Mouse (Mus musculus) heart, embryonic 11.5 days (tissue): ENCODE measurements around the gene Npepl1. TPM values are rescaled to one million over a fixed set of nuclear protein-coding genes. Genes with fewer than 3 reads are reported as not detected.

ENCODE experiments used
- ATAC-seq: fragments of 200-750 bp; cut with Nextera tagmentation; replicated peaks from 2 replicates; pipeline ENCODE4 v1.8.0; 2017; ENCODE audit warnings: moderate library complexity; ENCODE audit not compliant: insufficient number of reproducible peaks, low FRiP score, low TSS enrichment
- H3K27ac ChIP-seq: fragments of 300-500 bp; sonication (generic); 2 replicates; pipeline ENCODE4 v1.5.1; 2014; ENCODE audit warnings: mild to moderate bottlenecking, low read depth, low read length
- H3K27me3 ChIP-seq: fragments of 300-500 bp; sonication (generic); 2 replicates; pipeline ENCODE4 v1.6.1; 2014; ENCODE audit warnings: mild to moderate bottlenecking, low read length, mixed read lengths; ENCODE audit not compliant: control insufficient read depth, insufficient read depth
- H3K36me3 ChIP-seq: fragments of 300-500 bp; sonication (generic); 2 replicates; pipeline ENCODE4 v1.6.1; 2014; ENCODE audit warnings: mild to moderate bottlenecking, low read length, moderate library complexity, mixed read lengths; ENCODE audit not compliant: control insufficient read depth, insufficient read depth
- H3K4me1 ChIP-seq: fragments of 300-500 bp; sonication (generic); 2 replicates; pipeline ENCODE4 v1.6.1; 2014; ENCODE audit warnings: low read length; ENCODE audit not compliant: control insufficient read depth, insufficient read depth
- H3K4me2 ChIP-seq: fragments of 300-500 bp; sonication (generic); 2 replicates; pipeline ENCODE4 v1.6.1; 2014; ENCODE audit warnings: mild to moderate bottlenecking, moderate library complexity
- H3K4me3 ChIP-seq: fragments of 300-500 bp; sonication (generic); 2 replicates; pipeline ENCODE4 v1.5.1; 2014; ENCODE audit warnings: low read depth, low read length
- H3K9ac ChIP-seq: fragments of 300-500 bp; sonication (generic); 2 replicates; pipeline ENCODE4 v1.6.1; 2014; ENCODE audit warnings: mild to moderate bottlenecking, low read depth, low read length, moderate library complexity
- H3K9me3 ChIP-seq: fragments of 300-500 bp; sonication (generic); replicated peaks from 2 replicates; pipeline ENCODE4 v1.6.1; 2016; ENCODE audit warnings: low read length; ENCODE audit not compliant: control insufficient read depth
- WGBS: fragments of 180-500 bp; shearing (Covaris S2); extraction: QIAGEN DNeasy Blood & Tissue Kit; methylation state at CpG from one replicate; pipeline ENCODE4 v1.1.7; 2014; ENCODE audit not compliant: insufficient replicate concordance; 5-methylcytosine and 5-hydroxymethylcytosine counted together
- polyA plus RNA-seq: library from polyadenylated mRNA; unstranded; fragments of >200 nt; fragmentation: Nextera tagmentation; extraction: Ambion mirVana; gene quantifications from 2 replicates; pipeline ENCODE4 v1.2.1, GENCODE M21; 2014

Npepl1 gene
- polyA plus RNA-seq, result 38.2 and 38.7 TPM in 2 replicates

DNA sequence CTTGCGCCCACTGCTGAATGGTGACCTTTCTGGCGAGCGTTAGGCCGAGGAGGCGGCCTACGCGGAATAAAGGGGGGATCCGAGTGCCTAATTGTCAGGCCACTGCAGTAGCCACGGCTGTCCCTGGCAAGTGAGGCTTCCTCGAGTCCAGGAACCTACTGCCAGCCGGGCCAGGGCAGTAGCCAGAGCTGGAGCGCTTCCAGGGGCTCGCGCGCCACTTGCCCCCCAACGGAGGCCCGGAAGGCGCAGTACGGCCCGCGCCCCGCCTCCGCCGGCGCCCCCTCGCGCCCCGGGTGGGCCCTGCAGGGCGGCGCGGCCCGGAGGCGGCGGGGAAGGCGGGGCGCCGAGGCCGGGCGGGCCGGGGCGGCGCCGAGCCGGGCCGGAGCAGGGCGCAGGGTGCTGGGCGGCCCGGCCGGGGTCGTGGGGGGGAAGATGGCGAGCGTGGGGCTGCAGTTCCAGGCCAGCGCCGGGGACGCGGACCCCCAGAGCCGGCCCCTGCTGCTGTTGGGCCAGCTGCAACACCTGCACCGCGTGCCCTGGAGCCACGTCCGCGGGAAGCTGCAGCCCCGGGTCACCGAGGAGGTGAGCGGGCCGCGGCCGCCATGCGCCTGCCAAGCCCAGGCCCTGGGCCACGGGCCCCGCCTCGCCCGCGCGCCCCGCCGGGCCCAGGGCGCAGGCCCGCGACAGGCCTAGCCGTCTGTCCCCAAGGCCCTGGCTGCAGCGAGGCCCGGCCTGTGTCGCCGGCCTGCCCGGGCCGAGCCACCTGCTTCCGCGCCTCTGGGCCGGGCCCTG is at the start of gene Npepl1:
TSS of gene Npepl1 (plus strand) at position 359 of the 792 bp plus-strand sequence.
- WGBS, result 3% methylated on average over 87 of the region's 90 CpGs
- H3K27me3 ChIP-seq, result no peaks in the 10 kb centered on the region
- peak within 1 kb of the TSS; percentile 65 for H3K4me3 ChIP-seq
- peak within 1 kb of the TSS; percentile 93 for H3K9ac ChIP-seq
- no peaks in the 10 kb centered on the region; the same call in 1 of the 2 replicates for H3K36me3 ChIP-seq
- peak; percentile 90 for ATAC-seq
- no peaks in the 10 kb centered on the region for H3K9me3 ChIP-seq
- H3K4me2 ChIP-seq, result peak within 1 kb of the TSS; percentile 92
- peaks cover 14% of the 10 kb centered on the region for H3K4me1 ChIP-seq
- peak within 1 kb of the TSS; percentile 50 for H3K27ac ChIP-seq

DNA sequence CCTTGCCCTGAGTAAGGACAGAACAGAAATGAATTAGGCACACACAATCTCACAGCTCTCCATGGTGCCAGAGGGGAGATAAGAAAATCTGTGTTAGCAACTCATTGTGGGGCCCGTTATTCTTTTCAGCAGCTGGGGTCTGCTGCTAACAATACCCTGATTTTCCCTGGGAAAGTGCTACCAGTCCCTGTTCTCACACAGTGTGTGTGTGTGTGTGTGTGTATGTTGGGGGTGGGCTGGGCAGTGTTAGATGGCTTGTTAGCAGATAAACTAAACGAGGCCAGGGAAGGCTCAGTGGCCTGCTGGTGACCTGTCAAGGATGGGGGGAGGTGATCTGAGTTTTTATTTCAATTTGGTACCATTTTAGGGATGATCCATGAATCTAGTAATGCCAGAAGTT is 48.9 kb upstream of the Npepl1 start:
- no peaks in the 10 kb centered on the region for H3K9me3 ChIP-seq
- no peaks in the 10 kb centered on the region for H3K36me3 ChIP-seq
- H3K27me3 ChIP-seq, result no peaks in the 10 kb centered on the region
- H3K4me1 ChIP-seq, result 0 out of 2 replicates have a peak, but pooled peaks cover 4% of the 10 kb centered on the region
- H3K4me3 ChIP-seq, result no peak overlapping the region
- H3K4me2 ChIP-seq, result no peak overlapping the region
- no peak overlapping the region for H3K9ac ChIP-seq
- no peak overlapping the region for H3K27ac ChIP-seq
- no peak for ATAC-seq
- 5% methylated on average over 2 of the region's 2 CpGs for WGBS

DNA sequence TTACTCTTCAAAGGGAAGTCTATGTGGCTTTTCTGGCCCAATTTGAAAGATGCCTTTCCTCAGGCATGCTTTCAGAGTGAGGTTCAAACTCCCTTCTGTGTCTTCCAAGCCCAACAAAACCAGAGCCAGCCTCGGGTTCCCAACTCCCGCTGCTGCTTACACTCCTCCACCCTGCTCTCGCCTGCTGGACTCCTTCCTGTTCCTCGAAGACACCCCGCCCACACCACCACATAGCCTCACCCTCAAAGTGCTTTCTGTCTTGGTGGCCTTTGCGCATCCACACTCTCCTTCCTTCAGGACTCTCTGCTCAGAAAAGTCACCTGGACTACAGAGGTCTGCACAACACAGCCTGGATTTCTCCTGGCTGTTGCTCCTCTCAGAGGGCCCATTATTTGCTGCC is 47.1 kb upstream of the Npepl1 start:
- ATAC-seq, result no peak

DNA sequence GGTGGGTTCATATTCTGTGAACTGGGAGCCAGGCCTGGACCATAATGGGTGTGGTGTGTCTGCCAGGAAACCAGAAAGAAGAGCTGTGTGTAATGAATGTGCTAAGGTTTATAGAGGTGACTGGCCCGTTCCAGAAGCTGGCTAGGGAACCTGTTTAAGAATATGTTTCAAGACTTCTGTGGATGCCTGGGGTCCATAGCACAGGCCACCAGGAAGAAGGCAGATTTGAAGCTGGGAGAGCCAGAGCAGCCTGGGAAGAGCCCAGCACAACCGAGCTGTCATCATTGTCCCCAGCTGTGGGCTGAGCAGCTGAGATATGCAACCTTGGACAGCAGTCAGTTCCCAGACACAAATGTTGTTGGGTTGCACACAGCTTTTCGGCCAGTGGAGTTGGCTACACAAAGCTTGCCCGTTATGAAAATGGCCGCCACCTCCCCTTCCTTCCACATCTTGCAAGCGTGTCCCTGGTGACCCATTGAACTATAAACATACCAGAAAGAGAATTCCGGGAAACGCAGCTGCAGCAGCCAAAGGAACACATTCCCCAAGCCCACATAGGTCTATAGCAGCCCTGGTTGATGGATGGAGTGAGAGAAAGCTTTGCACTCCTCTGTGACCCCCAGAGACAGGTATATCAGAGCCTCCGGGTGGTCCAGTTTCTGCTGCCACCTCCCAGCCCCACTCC is 46.5 kb upstream of the Npepl1 start:
- H3K9ac ChIP-seq, result no peak overlapping the region
- no peak overlapping the region for H3K27ac ChIP-seq
- no peaks in the 10 kb centered on the region for H3K9me3 ChIP-seq
- no peaks in the 10 kb centered on the region for H3K36me3 ChIP-seq
- no peaks in the 10 kb centered on the region for H3K27me3 ChIP-seq
- no peak overlapping the region for H3K4me3 ChIP-seq
- 61% methylated on average over 9 of the region's 9 CpGs for WGBS
- 0 out of 2 replicates have a peak, but pooled peaks cover 4% of the 10 kb centered on the region for H3K4me1 ChIP-seq
- no peak for ATAC-seq
- no peak overlapping the region for H3K4me2 ChIP-seq

More for the DNA sequence above, 47.1 kb upstream of the Npepl1 start:
- no peaks in the 10 kb centered on the region for H3K9me3 ChIP-seq
- no peak overlapping the region for H3K27ac ChIP-seq
- no peaks in the 10 kb centered on the region for H3K36me3 ChIP-seq
- H3K27me3 ChIP-seq, result no peaks in the 10 kb centered on the region
- no peak overlapping the region for H3K4me2 ChIP-seq
- WGBS, result 73% methylated on average over 6 of the region's 6 CpGs
- H3K4me3 ChIP-seq, result no peak overlapping the region
- H3K9ac ChIP-seq, result no peak overlapping the region
- 0 out of 2 replicates have a peak, but pooled peaks cover 4% of the 10 kb centered on the region for H3K4me1 ChIP-seq

- Histone ChIP-seq H3K4me2 (no peak overlapping the region), H3K9ac (no peak overlapping the region), H3K9me3 (no peaks in the 10 kb centered on the region), H3K36me3 (no peaks in the 10 kb centered on the region), H3K4me1 (no peaks in the 10 kb centered on the region), H3K27ac (no peak overlapping the region), H3K27me3 (no peaks in the 10 kb centered on the region), H3K4me3 (no peak overlapping the region)
- no peak for ATAC-seq
- 79% methylated on average over 6 of the region's 6 CpGs for WGBS
Measured at GRCm38 (mm10) chr2:174067793-174068419, 42.2 kb upstream of the Npepl1 start.

GRCm38 (mm10) chr2:174069532-174070049 is 40.6 kb upstream of the Npepl1 start:
- H3K27ac ChIP-seq, result no peak overlapping the region
- no peak overlapping the region for H3K9ac ChIP-seq
- H3K9me3 ChIP-seq, result no peaks in the 10 kb centered on the region
- H3K4me3 ChIP-seq, result no peak overlapping the region
- no peak for ATAC-seq
- no peaks in the 10 kb centered on the region for H3K4me1 ChIP-seq
- WGBS, result 60% methylated on average over 3 of the region's 3 CpGs
- H3K36me3 ChIP-seq, result no peaks in the 10 kb centered on the region
- H3K4me2 ChIP-seq, result no peak overlapping the region
- H3K27me3 ChIP-seq, result no peaks in the 10 kb centered on the region

GRCm38 (mm10) chr2:174071406-174071805 is 38.7 kb upstream of the Npepl1 start:
- H3K4me2 ChIP-seq, result no peak overlapping the region
- H3K27ac ChIP-seq, result no peak overlapping the region
- 82% methylated on average over 5 of the region's 5 CpGs for WGBS
- H3K4me3 ChIP-seq, result no peak overlapping the region
- H3K9ac ChIP-seq, result no peak overlapping the region
- no peak for ATAC-seq
- H3K27me3 ChIP-seq, result no peaks in the 10 kb centered on the region
- no peaks in the 10 kb centered on the region for H3K9me3 ChIP-seq
- H3K36me3 ChIP-seq, result no peaks in the 10 kb centered on the region
- peaks cover 5% of the 10 kb centered on the region for H3K4me1 ChIP-seq

- Histone ChIP-seq H3K4me3 (no peak overlapping the region), H3K27ac (no peak overlapping the region), H3K9me3 (no peaks in the 10 kb centered on the region), H3K4me2 (no peak overlapping the region), H3K4me1 (peaks cover 16% of the 10 kb centered on the region), H3K27me3 (no peaks in the 10 kb centered on the region), H3K9ac (no peak overlapping the region), H3K36me3 (no peaks in the 10 kb centered on the region)
- no peak for ATAC-seq
- 72% methylated on average over 5 of the region's 5 CpGs for WGBS
Measured at GRCm38 (mm10) chr2:174073156-174073790, 36.9 kb upstream of the Npepl1 start.
